Mouse (Mus musculus) liver, adult (tissue): Measurements from ENCODE around the gene Naaladl2.

Source experiments
- GATA4 ChIP-seq: IDR thresholded peaks from 2 replicates; pipeline ENCODE4 v1.6.1; 2014; ENCODE audit warnings: mild to moderate bottlenecking, low read length; ENCODE audit not compliant: insufficient replicate concordance

Naaladl2 gene

GRCm38 (mm10) chr3:25143555-25144311, at the start of gene Naaladl2:
TSS of gene Naaladl2 (minus strand) at chr3:25144261.
- TF ChIP-seq GATA4, result no peak

DNA sequence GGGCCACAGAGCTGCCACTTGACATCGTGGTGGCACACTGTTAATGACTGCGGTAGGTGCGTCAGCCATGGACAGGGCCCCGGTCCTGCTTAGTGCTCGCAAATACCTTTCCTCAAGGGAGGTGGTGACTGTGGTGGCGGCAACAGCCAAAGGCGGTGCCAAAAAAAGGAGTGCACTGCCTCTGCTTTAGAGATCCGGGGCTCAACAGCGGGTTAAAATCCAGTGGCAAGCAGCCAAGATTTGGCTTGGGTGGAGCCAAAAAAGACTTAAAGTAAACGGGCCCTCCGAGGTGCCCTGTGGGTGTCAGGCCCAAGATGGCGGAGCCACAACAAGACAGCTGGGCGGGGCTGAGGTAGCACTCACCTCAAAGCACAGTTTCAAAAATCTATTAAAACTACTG, 7.7 kb upstream of the Naaladl2 start:
- TF ChIP-seq GATA4, result no peak

GRCm38 (mm10) chr3:25147271-25147670, 3.2 kb upstream of the Naaladl2 start:
- TF ChIP-seq GATA4, result no peak

GRCm38 (mm10) chr3:25144961-25145697, 1.1 kb upstream of the Naaladl2 start:
- TF ChIP-seq GATA4, result no peak

DNA sequence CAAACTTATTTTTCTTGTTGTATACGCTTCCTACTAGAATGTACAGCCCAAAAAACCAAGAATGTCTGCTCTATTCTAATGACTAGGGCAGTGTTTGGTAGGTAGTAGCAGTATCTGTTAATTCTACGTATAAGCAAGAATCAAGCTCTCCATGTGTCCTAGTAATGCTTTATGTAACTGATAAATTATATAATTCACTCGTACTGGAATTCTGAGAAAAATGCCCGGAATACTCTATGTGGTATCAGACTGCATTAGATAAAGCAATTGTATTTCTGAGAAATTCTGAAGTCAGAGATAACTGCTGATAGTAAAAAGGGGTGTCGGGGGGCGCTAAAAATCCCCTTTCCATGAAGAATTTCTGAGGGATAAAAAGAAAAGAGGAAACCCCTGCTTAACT, 950 bp downstream of the Naaladl2 start:
- no peak for TF ChIP-seq GATA4

DNA sequence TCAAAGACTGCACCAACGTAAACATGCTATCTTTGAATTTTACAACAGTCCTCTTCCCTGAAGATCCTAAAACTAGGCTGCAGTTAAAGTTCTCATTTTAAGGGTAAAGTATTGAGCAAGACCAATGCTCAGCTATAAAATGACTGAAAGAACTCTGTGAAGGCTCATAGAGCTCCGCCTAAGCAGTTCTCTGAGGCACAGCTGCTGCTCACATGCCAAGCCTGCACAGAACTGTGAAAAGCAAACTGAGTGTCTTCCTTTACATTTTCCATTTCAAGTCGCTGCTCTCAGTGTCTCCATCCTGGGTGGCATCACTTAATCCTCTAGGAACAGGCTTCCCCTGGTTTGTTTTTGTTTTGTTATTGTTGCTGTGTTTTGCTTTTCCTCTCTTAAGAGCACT, 12.2 kb downstream of the Naaladl2 start:
- no peak for TF ChIP-seq GATA4

- TF ChIP-seq GATA4, result no peak
These were observed 16.2 kb downstream of the Naaladl2 start for GRCm38 (mm10) chr3:25127864-25128263.

GRCm38 (mm10) chr3:25124919-25125846, 18.9 kb downstream of the Naaladl2 start:
- no peak for TF ChIP-seq GATA4

- TF ChIP-seq GATA4, result no peak
These were observed 31.0 kb downstream of the Naaladl2 start for GRCm38 (mm10) chr3:25113107-25113506.

GRCm38 (mm10) chr3:25108997-25109396, 35.1 kb downstream of the Naaladl2 start:
- TF ChIP-seq GATA4, result no peak

DNA sequence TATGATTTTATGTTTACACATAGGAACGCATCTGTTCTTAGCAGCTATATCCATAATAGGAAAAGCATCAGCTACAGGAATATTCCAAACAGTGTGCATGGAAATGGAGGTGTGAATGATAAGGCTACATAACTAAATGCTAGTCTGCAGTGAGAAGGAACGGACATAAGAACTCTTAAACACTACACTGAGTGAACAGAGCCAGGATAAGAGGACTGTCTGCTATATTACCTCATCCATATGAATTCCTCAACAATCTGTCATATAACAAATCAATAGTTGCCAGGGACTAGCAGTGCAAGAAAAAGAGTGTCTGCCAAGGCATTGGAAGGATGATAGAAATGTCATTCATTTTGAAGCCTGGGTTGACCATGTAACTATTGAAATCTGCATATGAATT, 51.1 kb downstream of the Naaladl2 start:
- no peak for TF ChIP-seq GATA4

DNA sequence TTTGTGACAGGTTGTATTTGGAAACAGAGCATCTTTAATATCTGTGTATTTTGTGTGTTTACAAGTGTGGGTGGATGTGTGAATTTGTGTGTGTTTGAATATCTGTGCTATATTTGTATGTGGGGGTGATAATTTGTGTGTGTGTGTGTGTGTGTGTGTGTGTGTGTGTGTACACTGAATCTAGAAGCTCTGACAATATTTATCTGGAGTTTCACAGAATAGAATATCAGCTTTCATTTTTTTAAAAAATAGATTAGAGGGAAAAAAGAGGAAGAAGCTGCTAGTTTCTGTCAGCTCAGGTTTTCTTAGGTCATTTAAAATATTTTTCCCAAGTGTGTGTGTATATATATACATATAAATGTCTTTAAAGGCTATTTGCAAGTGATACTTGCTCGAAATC, 68.3 kb downstream of the Naaladl2 start:
- no peak for TF ChIP-seq GATA4

DNA sequence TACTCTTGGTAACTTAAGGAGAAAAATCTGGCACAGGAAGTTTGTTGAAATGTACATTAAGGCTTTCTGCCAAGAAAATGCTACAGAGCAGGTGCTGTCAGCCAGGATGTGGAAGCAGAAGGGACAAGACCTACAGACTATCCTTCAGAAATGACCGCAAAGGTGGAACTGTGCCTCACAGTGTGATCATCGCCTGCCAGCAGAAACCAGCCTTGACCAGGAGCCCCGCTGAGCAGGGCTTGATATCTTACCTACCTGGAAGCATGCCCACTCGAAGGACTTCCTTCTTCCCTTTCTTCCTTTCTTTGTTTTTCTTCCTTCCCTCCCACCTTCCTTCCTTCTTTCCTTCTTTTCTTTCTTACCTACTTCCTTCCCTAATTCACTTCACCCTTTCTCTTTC, 69.8 kb downstream of the Naaladl2 start:
- no peak for TF ChIP-seq GATA4

- TF ChIP-seq GATA4, result no peak
These were observed 70.2 kb downstream of the Naaladl2 start for GRCm38 (mm10) chr3:25073821-25074220.

GRCm38 (mm10) chr3:25063217-25063616, 80.8 kb downstream of the Naaladl2 start:
- TF ChIP-seq GATA4, result no peak

GRCm38 (mm10) chr3:25052975-25053374, 91.1 kb downstream of the Naaladl2 start:
- no peak for TF ChIP-seq GATA4

- no peak for TF ChIP-seq GATA4
These were observed 124.1 kb downstream of the Naaladl2 start for GRCm38 (mm10) chr3:25019972-25020371.
